Mouse (Mus musculus): Measurements from ENCODE around the gene Ccdc88a. TPM values are rescaled to one million over a fixed set of nuclear protein-coding genes. Genes with fewer than 3 reads are reported as not detected.
A peak's percentile ranks its signal among the peaks of the same experiment; 100 is the strongest.

Gene Ccdc88a
- total and polyA plus RNA-seq, 3 experiments: 4.0 to 225 (median 5.9) TPM

GRCm38 (mm10) chr11:29423496-29423895, 50.0 kb downstream of the Ccdc88a start:
- DNase-seq (ENCODE audit: low read depth, low spot score): peak; percentile 15
- Histone ChIP-seq H3K27ac (ENCODE audit: control insufficient read depth, low read depth, low read length) (no peak overlapping the region), H3K9me3 (replicated peaks; ENCODE audit: insufficient read depth, low read length) (no peaks in the 10 kb centered on the region), H3K36me3 (ENCODE audit: control insufficient read depth in 1 of 2, insufficient read depth in 2 of 2, low read length in 2 of 2) (peaks cover 0 to 9% of the 10 kb centered on the region in 2 experiments; a peak in 2 of 4 replicates), H3K79me2 (ENCODE audit: control insufficient read depth, insufficient read depth, low read length, poor library complexity) (no peaks in the 10 kb centered on the region), H3K27me3 (ENCODE audit: control insufficient read depth in 1 of 2, insufficient read depth in 2 of 2, low read length in 2 of 2) (no peaks in the 10 kb centered on the region), H3K9ac (ENCODE audit: control insufficient read depth, low read depth, low read length, poor library complexity, severe bottlenecking) (no peak overlapping the region), H3K4me3 (ENCODE audit: control insufficient read depth in 1 of 2, insufficient read depth in 1 of 2, low read depth in 2 of 2, low read length in 2 of 2) (no peak overlapping the region), H3K4me1 (ENCODE audit: control insufficient read depth in 1 of 2, insufficient read depth in 2 of 2, low read length in 2 of 2) (peaks cover 0 to 11% of the 10 kb centered on the region in 2 experiments; a peak in 2 of 4 replicates)
- TF ChIP-seq NRF1 (IDR thresholded peaks at IDR 0.05; ENCODE audit: insufficient read depth, low read depth, low read length, poor library complexity, severe bottlenecking) (no peak), TCF12 (IDR thresholded peaks at IDR 0.05; ENCODE audit: low read depth, low read length) (no peak), NELFE (IDR thresholded peaks at IDR 0.05; ENCODE audit: low read depth, low read length) (no peak), USF2 (IDR thresholded peaks at IDR 0.05; ENCODE audit: borderline replicate concordance in 1 of 2, insufficient read depth in 1 of 2, low read depth in 1 of 2, low read length in 2 of 2) (no peak), E2F4 (IDR thresholded peaks at IDR 0.05; ENCODE audit: borderline replicate concordance, low read depth, low read length) (no peak), CHD2 (IDR thresholded peaks at IDR 0.05; ENCODE audit: low read length) (no peak), POLR2AphosphoS5 (IDR thresholded peaks at IDR 0.05; ENCODE audit: borderline replicate concordance, low read depth, low read length) (no peak), USF1 (IDR thresholded peaks at IDR 0.05; ENCODE audit: low read depth, low read length) (no peak), MAFK (IDR thresholded peaks at IDR 0.05; ENCODE audit: borderline replicate concordance, low read depth, low read length) (no peak), SIN3A (IDR thresholded peaks at IDR 0.05; ENCODE audit: low read length) (no peak)

GRCm38 (mm10) chr11:29428774-29429173, 55.3 kb downstream of the Ccdc88a start:
- Histone ChIP-seq H3K27ac (ENCODE audit: control insufficient read depth, low read depth, low read length) (peak overlapping the region; percentile 39; the same call in 1 of the 2 replicates), H3K79me2 (ENCODE audit: control insufficient read depth, insufficient read depth, low read length, poor library complexity) (no peaks in the 10 kb centered on the region), H3K27me3 (ENCODE audit: control insufficient read depth in 1 of 2, insufficient read depth in 2 of 2, low read length in 2 of 2) (no peaks in the 10 kb centered on the region), H3K9me3 (replicated peaks; ENCODE audit: insufficient read depth, low read length) (no peaks in the 10 kb centered on the region), H3K9ac (ENCODE audit: control insufficient read depth, low read depth, low read length, poor library complexity, severe bottlenecking) (peak overlapping the region; percentile 32; the same call in 1 of the 2 replicates), H3K36me3 (ENCODE audit: control insufficient read depth in 1 of 2, insufficient read depth in 2 of 2, low read length in 2 of 2) (peaks cover 0 to 25% of the 10 kb centered on the region in 2 experiments; a peak in 2 of 4 replicates), H3K4me1 (ENCODE audit: control insufficient read depth in 1 of 2, insufficient read depth in 2 of 2, low read length in 2 of 2) (peaks cover 7 to 31% of the 10 kb centered on the region in 2 experiments), H3K4me3 (ENCODE audit: control insufficient read depth in 1 of 2, insufficient read depth in 1 of 2, low read depth in 2 of 2, low read length in 2 of 2) (peak overlapping the region in 1 of 2 experiments; percentile 75; a peak in 2 of 4 replicates)
- peak; percentile 96 for DNase-seq (ENCODE audit: low read depth, low spot score)
- TF ChIP-seq CHD1 (IDR thresholded peaks at IDR 0.05; ENCODE audit: low read depth, low read length) (no peak), EP300 (IDR thresholded peaks at IDR 0.05; ENCODE audit: low read depth in 1 of 2, low read length in 2 of 2) (peak; percentile 81 to 86), GABPA (IDR thresholded peaks at IDR 0.05; ENCODE audit: low read depth, low read length) (no peak), ZNF384 (IDR thresholded peaks at IDR 0.05; ENCODE audit: low read depth, low read length) (no peak), USF1 (IDR thresholded peaks at IDR 0.05; ENCODE audit: low read depth, low read length) (no peak), BHLHE40 (IDR thresholded peaks at IDR 0.05; ENCODE audit: borderline replicate concordance, low read depth, low read length) (no peak; the same call in 1 of the 2 replicates), JUND (IDR thresholded peaks at IDR 0.05; ENCODE audit: low read depth, low read length) (0 out of 2 replicates have a peak, but pooled peaks have one; percentile 39), CHD2 (IDR thresholded peaks at IDR 0.05; ENCODE audit: low read length) (no peak), HCFC1 (IDR thresholded peaks at IDR 0.05; ENCODE audit: low read depth, low read length) (no peak), POLR2AphosphoS5 (IDR thresholded peaks at IDR 0.05; ENCODE audit: borderline replicate concordance, low read depth, low read length) (no peak), ZKSCAN1 (IDR thresholded peaks at IDR 0.05; ENCODE audit: low read depth, low read length) (no peak), MEF2A (IDR thresholded peaks at IDR 0.05; ENCODE audit: extremely low read depth, insufficient replicate concordance, low read depth, low read length, poor library complexity, severe bottlenecking) (no peak), TAL1 (IDR thresholded peaks at IDR 0.05; ENCODE audit: low read length) (no peak), NRF1 (IDR thresholded peaks at IDR 0.05; ENCODE audit: insufficient read depth, low read depth, low read length, poor library complexity, severe bottlenecking) (no peak), MAFK (IDR thresholded peaks at IDR 0.05; ENCODE audit: borderline replicate concordance, low read depth, low read length) (no peak), TBP (IDR thresholded peaks at IDR 0.05; ENCODE audit: low read depth, low read length) (0 out of 2 replicates have a peak, but pooled peaks have one; percentile 17), KAT2A (conservative IDR thresholded peaks at IDR 0.05; ENCODE audit: low read depth, low read length) (no peak), POLR2A (IDR thresholded peaks at IDR 0.05; ENCODE audit: control insufficient read depth in 1 of 2, insufficient read depth in 1 of 2, low read depth in 1 of 2, low read length in 2 of 2, poor library complexity in 1 of 2) (no peak), NELFE (IDR thresholded peaks at IDR 0.05; ENCODE audit: low read depth, low read length) (no peak), TCF12 (IDR thresholded peaks at IDR 0.05; ENCODE audit: low read depth, low read length) (peak; percentile 53), SIN3A (IDR thresholded peaks at IDR 0.05; ENCODE audit: low read length) (peak; percentile 79; the same call in 1 of the 2 replicates), E2F4 (IDR thresholded peaks at IDR 0.05; ENCODE audit: borderline replicate concordance, low read depth, low read length) (no peak), ELF1 (IDR thresholded peaks at IDR 0.05; ENCODE audit: low read depth, low read length) (no peak), SMC3 (IDR thresholded peaks at IDR 0.05; ENCODE audit: low read depth, low read length) (no peak), ZC3H11A (IDR thresholded peaks at IDR 0.05; ENCODE audit: low read depth, low read length) (no peak), MAX (IDR thresholded peaks at IDR 0.05; ENCODE audit: low read length) (no peak), CTCF (IDR thresholded peaks at IDR 0.05 in 2 of 3, conservative IDR thresholded peaks at IDR 0.05 in 1 of 3; ENCODE audit: control insufficient read depth in 1 of 3, insufficient read depth in 1 of 3, low read depth in 2 of 3, low read length in 3 of 3, poor library complexity in 1 of 3, severe bottlenecking in 1 of 3) (no peak)

Measured in MEL (cell line).